Mouse (Mus musculus): ENCODE measurements around the gene Spo11. TPM values are rescaled to one million over a fixed set of nuclear protein-coding genes. Genes with fewer than 3 reads are reported as not detected.
A peak's percentile ranks its signal among the peaks of the same experiment; 100 is the strongest.

Spo11 gene
- polyA plus RNA-seq, 1 experiment: 0.15 TPM

DNA sequence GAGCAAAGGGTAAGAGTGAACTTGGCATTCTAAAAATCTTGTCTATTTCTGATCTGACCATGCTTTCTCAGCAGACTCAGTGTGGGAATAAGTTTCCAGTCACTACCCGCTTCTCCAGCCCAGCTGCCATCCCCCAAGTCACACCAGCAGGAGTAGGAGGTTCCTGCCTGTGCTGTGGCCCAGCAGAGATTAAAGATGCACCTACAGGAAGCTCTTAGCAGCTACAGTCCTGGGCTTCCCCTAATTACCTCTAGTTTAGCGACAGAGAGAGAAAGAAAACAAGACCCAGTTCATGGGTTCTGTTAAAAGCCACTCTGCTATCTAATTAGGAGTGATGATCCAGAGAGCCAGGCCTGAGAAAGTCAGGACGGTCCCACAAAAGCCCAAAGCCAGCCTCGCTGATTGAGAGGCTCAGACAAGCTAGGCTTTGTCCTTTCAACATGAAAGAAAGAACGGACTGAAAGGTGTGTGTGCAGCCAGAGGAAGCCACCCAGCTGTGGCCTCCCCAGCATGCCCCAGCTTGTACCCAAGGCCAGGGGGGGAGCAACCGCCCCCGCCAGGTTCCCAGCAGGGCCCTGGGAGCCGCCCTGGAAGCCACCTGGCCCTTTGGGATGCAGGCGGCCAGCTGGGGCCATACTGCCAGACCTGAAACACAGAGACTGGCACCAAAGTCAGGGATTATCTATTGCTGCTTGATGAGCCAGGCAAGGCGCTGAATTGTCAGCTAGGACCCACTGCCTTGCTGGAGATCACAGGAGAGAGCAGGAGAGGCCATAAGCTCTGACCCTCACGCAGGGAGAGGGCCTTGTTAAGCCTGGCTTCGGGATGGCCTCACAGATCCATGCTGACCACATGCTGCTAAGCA, 39.9 kb upstream of the Spo11 start:
- no peak for DNase-seq
- 72% methylated on average over 12 of the region's 12 CpGs for WGBS
- no peak overlapping the region for H3K4me3 ChIP-seq (replicated peaks; ENCODE audit: extremely low read depth, low read depth, low read length)
- H3K4me1 ChIP-seq (ENCODE audit: control insufficient read depth, insufficient read depth, low read length): peaks cover 5% of the 10 kb centered on the region; the same call in 1 of the 2 replicates
- TF ChIP-seq POLR2A (IDR thresholded peaks at IDR 0.05; ENCODE audit: borderline replicate concordance, extremely low read depth, low read depth, low read length): no peak
- TF ChIP-seq CTCF (IDR thresholded peaks at IDR 0.05; ENCODE audit: insufficient read depth, low read length): no peak

DNA sequence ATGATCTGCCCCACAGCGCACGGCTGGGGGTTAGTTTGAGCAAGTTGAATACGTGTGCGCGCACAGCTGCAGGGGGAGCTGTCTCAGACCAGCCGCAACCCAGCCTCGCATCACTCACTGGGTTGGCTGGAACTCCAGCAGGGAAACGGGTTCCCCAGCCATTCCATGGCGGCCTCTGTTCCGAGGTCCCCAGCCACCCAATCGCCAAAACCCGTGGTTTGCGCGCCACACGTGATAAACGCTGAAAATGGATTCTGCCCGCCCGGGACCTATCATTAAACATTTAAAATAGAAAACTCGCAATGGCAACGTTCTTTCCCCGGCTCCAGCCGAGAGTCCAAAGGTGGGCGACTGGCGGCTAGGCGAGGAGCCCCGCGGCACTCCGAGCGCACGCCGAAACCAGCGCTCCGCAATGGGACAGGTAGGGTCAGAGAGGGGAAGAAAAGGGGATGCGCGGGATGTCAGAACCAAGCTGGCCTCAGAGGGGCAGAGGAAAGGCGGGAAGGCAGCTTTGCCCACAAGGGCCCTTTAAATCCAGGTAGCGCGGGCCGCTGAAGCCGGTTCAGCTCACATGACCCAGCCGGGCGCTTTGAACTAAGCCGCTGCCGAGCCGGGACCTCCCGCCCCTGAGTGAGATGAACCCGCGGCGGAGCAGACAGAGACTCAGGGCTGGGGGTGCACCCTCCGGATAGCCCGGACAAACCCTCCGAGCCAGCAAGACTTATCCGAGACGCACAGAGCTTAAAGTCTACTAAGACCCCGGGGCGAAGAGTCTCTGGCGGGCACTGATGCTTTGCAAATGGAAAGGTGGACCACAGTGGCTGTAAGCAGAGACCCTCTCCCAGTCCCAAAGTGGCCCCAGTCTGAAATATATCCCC, 38.5 kb upstream of the Spo11 start:
- Histone ChIP-seq H3K4me3 (replicated peaks; ENCODE audit: extremely low read depth, low read depth, low read length) (no peak overlapping the region), H3K4me1 (ENCODE audit: control insufficient read depth, insufficient read depth, low read length) (peaks cover 5% of the 10 kb centered on the region; the same call in 1 of the 2 replicates)
- TF ChIP-seq CTCF (IDR thresholded peaks at IDR 0.05; ENCODE audit: insufficient read depth, low read length): no peak
- no peak for TF ChIP-seq POLR2A (IDR thresholded peaks at IDR 0.05; ENCODE audit: borderline replicate concordance, extremely low read depth, low read depth, low read length)
- WGBS: 2% methylated on average over 57 of the region's 57 CpGs
- peak; percentile 8 for DNase-seq

DNA sequence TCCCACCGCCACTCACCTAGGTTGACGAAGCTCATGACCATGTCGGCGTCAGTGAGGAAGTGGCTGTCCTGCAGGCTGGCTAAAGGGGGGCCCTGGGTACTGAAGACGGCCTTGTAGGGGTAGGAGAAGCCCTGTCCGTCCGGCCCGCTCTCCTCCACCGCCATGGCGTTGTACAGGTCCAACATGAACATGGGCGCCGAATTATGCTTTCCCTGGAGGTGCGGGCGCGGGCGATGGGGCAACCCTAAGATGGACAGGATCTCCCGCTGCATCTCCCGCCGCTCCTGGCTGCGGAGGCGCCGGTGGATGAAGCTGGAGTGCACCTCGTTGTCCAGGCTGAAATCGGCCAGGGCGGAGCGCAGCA, 37.9 kb upstream of the Spo11 start:
- peak overlapping the region; percentile 41 for H3K4me3 ChIP-seq (replicated peaks; ENCODE audit: extremely low read depth, low read depth, low read length)
- H3K4me1 ChIP-seq (ENCODE audit: control insufficient read depth, insufficient read depth, low read length): peaks cover 5% of the 10 kb centered on the region; the same call in 1 of the 2 replicates
- no peak for DNase-seq
- no peak for TF ChIP-seq POLR2A (IDR thresholded peaks at IDR 0.05; ENCODE audit: borderline replicate concordance, extremely low read depth, low read depth, low read length)
- no peak for TF ChIP-seq CTCF (IDR thresholded peaks at IDR 0.05; ENCODE audit: insufficient read depth, low read length)
- 1% methylated on average over 26 of the region's 26 CpGs for WGBS

DNA sequence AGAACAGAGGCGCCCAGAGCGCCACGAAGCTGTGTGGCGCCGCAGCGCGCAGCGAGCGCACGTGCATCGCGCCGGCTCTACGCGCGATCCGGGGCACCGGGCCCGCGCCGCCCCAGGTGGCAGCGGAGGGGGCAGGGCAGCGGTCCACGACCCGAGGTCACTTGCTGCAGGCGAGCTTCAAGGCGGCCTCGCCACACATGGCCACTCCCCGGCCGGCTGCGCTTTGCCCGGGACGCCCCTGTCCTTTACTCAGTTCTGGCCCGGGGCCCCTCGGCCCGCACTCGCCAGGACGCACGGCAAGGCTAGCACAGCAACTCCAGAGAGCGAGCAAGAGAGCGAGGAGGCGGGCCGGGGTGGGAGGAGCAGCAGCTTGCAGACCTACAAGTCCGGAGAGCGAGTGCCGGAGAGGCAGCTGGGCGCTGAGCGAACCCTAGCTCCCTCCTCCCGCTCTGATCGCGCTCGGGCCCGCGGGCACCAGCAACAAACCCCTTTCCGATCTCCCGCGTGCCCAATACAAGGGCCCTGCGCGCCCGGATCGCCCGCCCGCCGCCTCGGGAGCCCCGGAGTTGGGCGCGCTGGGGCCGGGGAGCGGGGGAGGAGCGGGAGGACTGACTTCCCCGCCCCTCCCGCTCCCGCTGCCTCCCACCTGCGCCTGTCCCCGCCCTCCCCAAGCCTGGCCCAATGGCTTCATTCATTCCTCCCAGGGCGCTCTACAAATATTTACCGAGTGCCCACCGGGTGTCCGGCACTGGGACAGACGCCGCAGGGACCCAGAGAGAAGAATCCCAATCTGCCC, 37.3 kb upstream of the Spo11 start, which contains the start of gene Bmp7:
Gene Bmp7, minus strand, starts transcription at position 319 of the 796 bp plus-strand sequence.
- under 1% methylated on average over 81 of the region's 82 CpGs for WGBS
- peaks cover 5% of the 10 kb centered on the region; the same call in 1 of the 2 replicates for H3K4me1 ChIP-seq (ENCODE audit: control insufficient read depth, insufficient read depth, low read length)

GRCm38 (mm10) chr2:172940799-172941163, 36.7 kb upstream of the Spo11 start:
- DNase-seq: no peak
- 5% methylated on average over 13 of the region's 13 CpGs for WGBS
- Histone ChIP-seq H3K4me1 (ENCODE audit: control insufficient read depth, insufficient read depth, low read length) (peaks cover 5% of the 10 kb centered on the region; the same call in 1 of the 2 replicates), H3K4me3 (replicated peaks; ENCODE audit: extremely low read depth, low read depth, low read length) (peak overlapping the region; percentile 31)
- TF ChIP-seq POLR2A (IDR thresholded peaks at IDR 0.05; ENCODE audit: borderline replicate concordance, extremely low read depth, low read depth, low read length) (no peak), CTCF (IDR thresholded peaks at IDR 0.05; ENCODE audit: insufficient read depth, low read length) (no peak)

More for the DNA sequence above, 37.3 kb upstream of the Spo11 start, which contains the start of gene Bmp7:
- DNase-seq: peak; percentile 53
- TF ChIP-seq POLR2A (IDR thresholded peaks at IDR 0.05; ENCODE audit: borderline replicate concordance, extremely low read depth, low read depth, low read length) (no peak), CTCF (IDR thresholded peaks at IDR 0.05; ENCODE audit: insufficient read depth, low read length) (no peak)
- H3K4me3 ChIP-seq (replicated peaks; ENCODE audit: extremely low read depth, low read depth, low read length): peak within 1 kb of the TSS; percentile 41

GRCm38 (mm10) chr2:172949051-172949450, 28.4 kb upstream of the Spo11 start:
- TF ChIP-seq POLR2A (IDR thresholded peaks at IDR 0.05; ENCODE audit: borderline replicate concordance, extremely low read depth, low read depth, low read length) (no peak), CTCF (IDR thresholded peaks at IDR 0.05; ENCODE audit: insufficient read depth, low read length) (0 out of 2 replicates have a peak, but pooled peaks have one; percentile 12)
- no peak for DNase-seq

DNA sequence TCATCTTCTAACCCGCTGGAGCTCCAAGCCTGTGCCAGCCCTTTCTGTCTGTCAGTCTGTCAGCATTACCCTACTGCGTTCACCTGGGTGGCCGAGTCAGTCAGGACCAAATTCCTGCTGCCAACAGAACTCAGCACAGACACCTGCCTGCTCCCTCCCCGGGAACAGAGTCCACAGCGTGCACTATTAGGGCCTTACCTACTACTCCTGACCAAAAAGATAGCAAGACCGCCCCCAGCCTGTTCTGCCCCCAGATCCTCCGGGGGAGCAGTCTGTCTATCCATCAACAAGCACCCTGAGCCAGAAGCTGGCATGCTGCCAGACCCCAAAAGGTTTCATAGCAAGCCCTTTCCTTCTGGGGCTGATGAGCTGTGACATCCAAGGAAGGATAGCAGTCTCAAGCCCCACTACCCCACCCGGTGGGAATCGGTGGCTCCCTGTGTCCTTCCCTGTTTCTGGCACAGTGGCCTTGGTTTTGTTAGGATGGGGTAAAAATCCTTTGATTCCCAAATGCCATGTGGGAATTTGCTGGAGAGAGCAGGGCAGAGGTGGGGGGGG, 27.3 kb upstream of the Spo11 start:
- TF ChIP-seq CTCF (IDR thresholded peaks at IDR 0.05; ENCODE audit: insufficient read depth, low read length) (no peak), POLR2A (IDR thresholded peaks at IDR 0.05; ENCODE audit: borderline replicate concordance, extremely low read depth, low read depth, low read length) (no peak)
- 61% methylated on average over 9 of the region's 9 CpGs for WGBS
- no peak for DNase-seq
- Histone ChIP-seq H3K4me1 (ENCODE audit: control insufficient read depth, insufficient read depth, low read length) (no peaks in the 10 kb centered on the region), H3K4me3 (replicated peaks; ENCODE audit: extremely low read depth, low read depth, low read length) (no peak overlapping the region)

More at GRCm38 (mm10) chr2:172949051-172949450, 28.4 kb upstream of the Spo11 start:
- 44% methylated on average over 5 of the region's 5 CpGs for WGBS
- Histone ChIP-seq H3K4me1 (ENCODE audit: control insufficient read depth, insufficient read depth, low read length) (no peaks in the 10 kb centered on the region), H3K4me3 (replicated peaks; ENCODE audit: extremely low read depth, low read depth, low read length) (no peak overlapping the region)

DNA sequence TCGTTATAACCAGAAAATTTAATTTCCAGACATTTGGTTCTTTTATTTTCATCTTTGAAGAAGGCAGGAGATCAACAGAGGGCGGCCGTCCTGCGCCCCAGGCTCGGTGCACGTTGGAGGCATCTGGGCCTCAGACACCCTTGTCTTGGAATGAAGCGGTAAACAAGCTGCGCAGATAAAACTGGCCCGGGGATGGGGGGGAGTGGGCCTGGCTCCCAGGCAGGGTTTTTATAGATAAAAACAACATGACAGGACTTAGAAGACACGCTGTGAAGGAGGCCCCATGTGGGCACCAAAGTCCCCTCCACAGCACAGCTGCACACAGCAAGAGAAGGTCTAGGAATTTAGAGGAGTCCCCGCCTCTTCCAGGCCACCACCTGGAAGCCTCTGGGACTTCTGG, 26.8 kb upstream of the Spo11 start:
- DNase-seq: no peak
- Histone ChIP-seq H3K4me1 (ENCODE audit: control insufficient read depth, insufficient read depth, low read length) (no peaks in the 10 kb centered on the region), H3K4me3 (replicated peaks; ENCODE audit: extremely low read depth, low read depth, low read length) (no peak overlapping the region)
- TF ChIP-seq CTCF (IDR thresholded peaks at IDR 0.05; ENCODE audit: insufficient read depth, low read length) (no peak), POLR2A (IDR thresholded peaks at IDR 0.05; ENCODE audit: borderline replicate concordance, extremely low read depth, low read depth, low read length) (no peak)
- 55% methylated on average over 11 of the region's 11 CpGs for WGBS

All from lung, adult 2 months (tissue).